7 mouse cellular contexts compared by ENCODE assay signal in genomic region chr1:46851586-46851985, GRCm38 (mm10). TPM values are rescaled to one million over a fixed set of nuclear protein-coding genes. Genes with fewer than 3 reads are reported as not detected.
A peak's percentile ranks its signal among the peaks of the same experiment; 100 is the strongest.
DNase-seq lines count a peak whose midpoint lies in the region; ATAC-seq and TF ChIP-seq lines count a peak whose summit lies in the region.

No protein-coding gene starts in this region.

- 72% methylated on average over 4 of the region's 4 CpGs for WGBS in neural tube, embryonic 11.5 days
- WGBS in limb, embryonic 14.5 days = 48% methylated on average over 4 of the region's 4 CpGs
- WGBS in stomach, embryonic 16.5 days = 39% methylated on average over 4 of the region's 4 CpGs

- peaks cover 3% of the 10 kb centered on the region; the same call in 1 of the 2 replicates for H3K4me1 ChIP-seq in neural tube, embryonic 11.5 days (ENCODE audit: control insufficient read depth, insufficient read depth, low read length)
- H3K4me1 ChIP-seq in embryonic fibroblast, embryonic 13.5 days (ENCODE audit: control insufficient read depth, insufficient read depth, low read length) = peaks cover 9% of the 10 kb centered on the region; the same call in 1 of the 2 replicates
- peaks cover 20% of the 10 kb centered on the region for H3K4me1 ChIP-seq in limb, embryonic 14.5 days (ENCODE audit: control insufficient read depth, insufficient read depth, low read length)
- peaks cover 19% of the 10 kb centered on the region for H3K4me1 ChIP-seq in stomach, embryonic 16.5 days (ENCODE audit: control insufficient read depth, insufficient read depth, low read length)

- TF ChIP-seq CTCF in embryonic fibroblast, embryonic 13.5 days (IDR thresholded peaks at IDR 0.05; ENCODE audit: borderline replicate concordance, insufficient read depth, low read length) = no peak

- no peak overlapping the region for H3K27ac ChIP-seq in neural tube, embryonic 11.5 days (ENCODE audit: low read depth, low read length)
- peak overlapping the region; percentile 78 for H3K27ac ChIP-seq in embryonic fibroblast, embryonic 13.5 days (ENCODE audit: insufficient read depth, low read length)
- H3K27ac ChIP-seq in limb, embryonic 14.5 days (replicated peaks; ENCODE audit: low read depth, low read length) = 0 out of 2 replicates have a peak overlapping the region, but pooled peaks have one; percentile 19
- H3K27ac ChIP-seq in stomach, embryonic 16.5 days (ENCODE audit: low read length) = peak overlapping the region; percentile 77

- no peak for DNase-seq in neural tube, embryonic 11.5 days (ENCODE audit: low spot score)
- no peak for DNase-seq in neural tube, embryonic 10.5 days (ENCODE audit: extremely low spot score, low spot score)
- no peak for DNase-seq in limb, embryonic 14.5 days (ENCODE audit: low spot score)
- no peak for DNase-seq in layer of hippocampus, adult 18-20 months (ENCODE audit: low spot score in 2 of 2)

- no peaks in the 10 kb centered on the region for H3K27me3 ChIP-seq in neural tube, embryonic 11.5 days (ENCODE audit: control insufficient read depth, insufficient read depth, low read length)
- H3K27me3 ChIP-seq in limb, embryonic 14.5 days (ENCODE audit: control insufficient read depth, insufficient read depth, low read length) = no peaks in the 10 kb centered on the region
- H3K27me3 ChIP-seq in stomach, embryonic 16.5 days (ENCODE audit: control insufficient read depth, insufficient read depth, low read length) = no peaks in the 10 kb centered on the region

- H3K4me2 ChIP-seq in neural tube, embryonic 11.5 days (ENCODE audit: low read depth) = peak overlapping the region; percentile 62
- H3K4me2 ChIP-seq in limb, embryonic 14.5 days (replicated peaks; ENCODE audit: low read depth, low read length, severe bottlenecking) = peak overlapping the region; percentile 68
- peak overlapping the region; percentile 68 for H3K4me2 ChIP-seq in stomach, embryonic 16.5 days (ENCODE audit: low read depth, low read length)

- ATAC-seq in neural tube, embryonic 11.5 days (ENCODE audit: insufficient read depth, low FRiP score, low TSS enrichment) = no peak
- ATAC-seq in limb, embryonic 14.5 days (ENCODE audit: low FRiP score, low read depth) = no peak
- no peak for ATAC-seq in stomach, embryonic 16.5 days (ENCODE audit: insufficient read depth, low FRiP score)
- ATAC-seq in activated CD4-positive, CD25-positive, alpha-beta regulatory T cell, adult 4 months = no peak

- no peak overlapping the region for H3K4me3 ChIP-seq in neural tube, embryonic 11.5 days (ENCODE audit: low read depth, low read length)
- H3K4me3 ChIP-seq in embryonic fibroblast, embryonic 13.5 days (ENCODE audit: insufficient read depth, low read length) = peak overlapping the region; percentile 23
- H3K4me3 ChIP-seq in limb, embryonic 14.5 days (replicated peaks; ENCODE audit: low read length) = peak overlapping the region; percentile 91
- peak overlapping the region; percentile 30; the same call in 1 of the 2 replicates for H3K4me3 ChIP-seq in stomach, embryonic 16.5 days (replicated peaks; ENCODE audit: low read length)

- no peaks in the 10 kb centered on the region for H3K9me3 ChIP-seq in neural tube, embryonic 11.5 days (ENCODE audit: control insufficient read depth, low read length)
- no peaks in the 10 kb centered on the region for H3K9me3 ChIP-seq in limb, embryonic 14.5 days (ENCODE audit: control insufficient read depth, low read length)
- no peaks in the 10 kb centered on the region for H3K9me3 ChIP-seq in stomach, embryonic 16.5 days (replicated peaks; ENCODE audit: control insufficient read depth, low read length)

- no peak overlapping the region for H3K9ac ChIP-seq in neural tube, embryonic 11.5 days (ENCODE audit: low read length)
- no peak overlapping the region for H3K9ac ChIP-seq in limb, embryonic 14.5 days (ENCODE audit: low read depth, low read length, severe bottlenecking)
- H3K9ac ChIP-seq in stomach, embryonic 16.5 days (ENCODE audit: low read length) = peak overlapping the region; percentile 44

- TF ChIP-seq POLR2A in embryonic fibroblast, embryonic 13.5 days (IDR thresholded peaks at IDR 0.05; ENCODE audit: low read depth, low read length) = peak; percentile 42; the same call in 1 of the 2 replicates
- no peak for TF ChIP-seq POLR2A in limb, embryonic 14.5 days (IDR thresholded peaks at IDR 0.05; ENCODE audit: borderline replicate concordance, extremely low read depth, insufficient read depth, insufficient read length)

- H3K36me3 ChIP-seq in neural tube, embryonic 11.5 days (ENCODE audit: control insufficient read depth, insufficient read depth, low read length) = no peaks in the 10 kb centered on the region
- no peaks in the 10 kb centered on the region for H3K36me3 ChIP-seq in limb, embryonic 14.5 days (ENCODE audit: control insufficient read depth, insufficient read depth, low read length)
- no peaks in the 10 kb centered on the region for H3K36me3 ChIP-seq in stomach, embryonic 16.5 days (ENCODE audit: control insufficient read depth, insufficient read depth, low read length)

RNA-seq across cellular contexts. Expression of gene Slc39a10, which starts 41.1 kb away (rescaled TPM):
- polyA plus RNA-seq in neural tube, embryonic 11.5 days (2014; fragmentation: Nextera tagmentation; extraction: Ambion mirVana) = 81.1 and 83.9 TPM in 2 replicates
- polyA plus RNA-seq in embryonic fibroblast, embryonic 13.5 days (2011; ENCODE audit: insufficient read length, low read depth, missing spikeins) = 29.3 and 32.4 TPM in 2 replicates
- polyA plus RNA-seq in limb, embryonic 14.5 days (2012; rRNA removed) = 35.6 and 39.7 TPM in 2 replicates
- polyA plus RNA-seq in limb, embryonic 14.5 days (2014; fragmentation: Nextera tagmentation; extraction: Ambion mirVana) = 53.7 and 61.9 TPM in 2 replicates
- polyA plus RNA-seq in stomach, embryonic 16.5 days (2015; fragmentation: Nextera tagmentation; extraction: Ambion mirVana) = 46.9 and 47.2 TPM in 2 replicates
- polyA plus RNA-seq in activated CD4-positive, CD25-positive, alpha-beta regulatory T cell, adult 4 months (2017; shearing (Covaris generic)) = 10 to 100 TPM; 12.8 to 13.1 TPM
- total RNA-seq in layer of hippocampus, adult 18-20 months (2021) = 100 to 1,000 TPM in 1 of 2 experiments, 10 to 100 TPM in 1; 96.4 to 102 TPM
